Mouse (Mus musculus) heart, embryonic 16.5 days (tissue): Measurements from ENCODE around the gene Cxcl17. TPM values are rescaled to one million over a fixed set of nuclear protein-coding genes. Genes with fewer than 3 reads are reported as not detected.
A peak's percentile ranks its signal among the peaks of the same experiment; 100 is the strongest.

Source experiments
- ATAC-seq: fragments of 200-750 bp; cut with Nextera tagmentation; replicated peaks from 2 replicates; pipeline ENCODE4 v1.8.0; 2017; ENCODE audit warnings: moderate number of reproducible peaks; ENCODE audit not compliant: insufficient read depth, low FRiP score; ENCODE audit errors: extremely low read depth
- H3K27ac ChIP-seq: fragments of 300-500 bp; sonication (generic); 2 replicates; pipeline ENCODE4 v1.5.1; 2014; ENCODE audit warnings: mild to moderate bottlenecking, low read length, control low read depth, moderate library complexity
- H3K27me3 ChIP-seq: fragments of 300-500 bp; sonication (generic); 2 replicates; pipeline ENCODE4 v1.6.1; 2014; ENCODE audit warnings: low read length, mixed read lengths; ENCODE audit not compliant: control insufficient read depth, insufficient read depth
- H3K36me3 ChIP-seq: fragments of 300-500 bp; sonication (generic); 2 replicates; pipeline ENCODE4 v1.6.1; 2014; ENCODE audit not compliant: control insufficient read depth, insufficient read depth
- H3K4me1 ChIP-seq: fragments of 300-500 bp; sonication (generic); 2 replicates; pipeline ENCODE4 v1.6.1; 2014; ENCODE audit warnings: low read length, mixed read lengths; ENCODE audit not compliant: control insufficient read depth, insufficient read depth
- H3K4me2 ChIP-seq: fragments of 300-500 bp; sonication (generic); 2 replicates; pipeline ENCODE4 v1.6.1; 2014; ENCODE audit warnings: low read depth, mild to moderate bottlenecking, control low read depth, low read length
- H3K4me3 ChIP-seq: fragments of 300-500 bp; sonication (generic); 2 replicates; pipeline ENCODE4 v1.5.1; 2014; ENCODE audit warnings: mild to moderate bottlenecking, control low read depth, low read length
- H3K9ac ChIP-seq: fragments of 300-500 bp; sonication (generic); 2 replicates; pipeline ENCODE4 v1.6.1; 2014; ENCODE audit warnings: low read length, control low read depth
- H3K9me3 ChIP-seq: fragments of 300-500 bp; sonication (generic); replicated peaks from 2 replicates; pipeline ENCODE4 v1.6.1; 2016; ENCODE audit warnings: low read length; ENCODE audit not compliant: control insufficient read depth
- WGBS: fragments of 180-500 bp; shearing (Covaris S2); extraction: QIAGEN DNeasy Blood & Tissue Kit; methylation state at CpG from one replicate; pipeline ENCODE4 v1.1.7; 2014; 5-methylcytosine and 5-hydroxymethylcytosine counted together
- polyA plus RNA-seq: library from polyadenylated mRNA; unstranded; fragments of >200 nt; fragmentation: Nextera tagmentation; extraction: Ambion mirVana; gene quantifications from 2 replicates; pipeline ENCODE4 v1.2.1, GENCODE M21; 2015

Gene Cxcl17
- polyA plus RNA-seq, 1 experiment from 2014 or later: 0.38 TPM

DNA sequence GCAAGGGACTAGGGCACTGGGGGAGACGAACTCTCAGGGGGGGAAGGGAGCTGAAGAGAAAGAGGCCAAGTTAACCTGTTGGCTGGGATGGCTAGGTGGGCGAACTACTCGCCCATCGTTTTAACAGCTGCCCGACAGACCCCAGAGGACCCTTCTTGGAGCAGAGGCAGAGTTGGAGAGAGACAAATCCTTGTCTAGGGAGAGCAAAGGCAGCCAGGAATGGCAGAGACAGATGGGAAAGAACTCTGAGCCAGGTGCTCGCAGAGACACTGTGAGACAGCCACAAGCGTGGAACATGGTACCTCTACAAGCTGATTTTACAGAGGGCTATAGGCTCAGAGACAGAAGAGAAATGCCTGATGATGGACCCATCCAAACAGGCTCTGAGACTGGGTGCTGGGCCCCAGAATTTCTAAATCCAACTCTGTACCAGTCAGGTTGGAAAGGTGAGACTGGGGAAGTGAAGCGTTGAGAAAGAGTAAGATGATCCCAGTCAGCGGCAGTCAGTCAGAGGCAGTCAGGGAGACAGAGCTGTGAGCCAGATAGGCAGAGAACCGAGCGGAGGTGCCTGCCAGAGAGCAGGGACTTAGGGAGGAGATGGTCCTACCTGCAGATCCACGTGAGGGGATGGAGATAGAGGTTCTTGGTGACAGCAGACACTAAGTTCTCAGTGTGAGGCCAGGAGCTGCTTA, 43.5 kb downstream of the Cxcl17 start, which contains the start of gene Cnfn:
Gene Cnfn (minus strand): TSS at position 667 of the 692 bp plus-strand sequence.
- no peak for ATAC-seq
- peaks cover 44% of the 10 kb centered on the region for H3K27me3 ChIP-seq

DNA sequence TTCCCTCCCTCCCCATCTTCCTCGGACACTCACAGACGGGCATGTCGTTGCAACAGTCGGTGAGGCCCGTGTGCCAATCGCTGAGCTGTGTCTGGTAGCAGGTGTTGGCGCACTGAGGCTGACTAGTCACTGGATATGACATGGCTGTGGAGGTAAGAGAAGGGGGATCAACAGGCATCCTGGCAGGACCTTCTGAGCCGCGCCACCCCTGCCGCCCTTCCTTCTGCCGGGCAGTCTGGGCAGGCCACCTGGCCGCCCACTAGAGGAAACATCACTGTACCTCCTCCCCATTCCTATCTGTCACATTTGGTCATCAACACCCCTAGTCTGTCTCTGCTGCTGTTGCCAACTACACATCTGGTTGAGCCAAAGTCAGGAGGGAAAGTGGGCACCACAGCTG, 44.4 kb downstream of the Cxcl17 start:
- Histone ChIP-seq H3K9ac (no peak overlapping the region), H3K4me1 (0 out of 2 replicates have a peak, but pooled peaks cover 2% of the 10 kb centered on the region), H3K27me3 (peaks cover 44% of the 10 kb centered on the region), H3K36me3 (peaks cover 5% of the 10 kb centered on the region; the same call in 1 of the 2 replicates), H3K4me2 (no peak overlapping the region), H3K4me3 (no peak overlapping the region), H3K9me3 (no peaks in the 10 kb centered on the region), H3K27ac (no peak overlapping the region)
- no peak for ATAC-seq
- WGBS: 21% methylated on average over 12 of the region's 12 CpGs

More for the DNA sequence above, 43.5 kb downstream of the Cxcl17 start, which contains the start of gene Cnfn:
- no peak within 1 kb of the TSS for H3K4me3 ChIP-seq
- 48% methylated on average over 12 of the region's 12 CpGs for WGBS
- H3K27ac ChIP-seq: no peak within 1 kb of the TSS
- H3K9me3 ChIP-seq: no peaks in the 10 kb centered on the region
- 0 out of 2 replicates have a peak, but pooled peaks cover 2% of the 10 kb centered on the region for H3K4me1 ChIP-seq
- no peak within 1 kb of the TSS for H3K9ac ChIP-seq
- H3K4me2 ChIP-seq: no peak within 1 kb of the TSS
- H3K36me3 ChIP-seq: no peaks in the 10 kb centered on the region

DNA sequence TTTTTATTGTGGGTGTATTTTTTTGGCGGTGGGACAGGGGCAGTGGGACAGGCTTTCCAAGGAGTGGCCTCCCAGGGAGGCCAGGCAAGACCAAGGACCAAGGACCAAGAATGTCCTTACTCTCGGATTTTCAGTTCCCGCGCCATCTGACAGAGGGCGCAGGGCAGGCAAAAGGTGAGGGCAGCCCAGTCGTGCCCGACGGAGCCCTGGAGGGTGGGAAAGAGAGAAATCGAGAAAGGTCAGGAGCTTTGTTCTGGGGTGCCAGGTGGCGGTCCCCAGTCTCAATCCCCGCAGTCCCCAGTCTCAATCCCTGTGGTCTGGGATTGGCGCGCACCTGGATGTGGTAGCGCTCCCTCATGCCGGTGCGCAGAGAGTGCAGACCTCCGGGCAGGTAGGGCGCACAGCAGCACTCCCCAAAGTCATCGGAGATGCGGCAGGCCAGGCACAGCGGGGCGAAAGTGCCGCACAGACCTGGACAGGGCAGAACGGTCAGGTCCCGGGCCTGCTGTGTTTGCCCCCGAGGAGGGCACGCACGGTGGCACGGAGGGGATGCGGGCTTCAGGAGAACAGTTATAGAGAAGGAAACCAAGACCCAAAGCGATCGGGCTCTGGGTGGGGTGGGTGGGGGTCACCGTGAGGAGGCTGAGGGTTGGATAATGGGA, 44.9 kb downstream of the Cxcl17 start:
- peaks cover 44% of the 10 kb centered on the region for H3K27me3 ChIP-seq
- peak overlapping the region; percentile 41 for H3K4me2 ChIP-seq
- H3K36me3 ChIP-seq: peaks cover 6% of the 10 kb centered on the region; the same call in 1 of the 2 replicates
- peak overlapping the region; percentile 18 for H3K4me3 ChIP-seq
- 0 out of 2 replicates have a peak, but pooled peaks cover 2% of the 10 kb centered on the region for H3K4me1 ChIP-seq
- no peak overlapping the region for H3K27ac ChIP-seq
- ATAC-seq: no peak
- no peak overlapping the region for H3K9ac ChIP-seq
- WGBS: 2% methylated on average over 33 of the region's 33 CpGs
- no peaks in the 10 kb centered on the region for H3K9me3 ChIP-seq

DNA sequence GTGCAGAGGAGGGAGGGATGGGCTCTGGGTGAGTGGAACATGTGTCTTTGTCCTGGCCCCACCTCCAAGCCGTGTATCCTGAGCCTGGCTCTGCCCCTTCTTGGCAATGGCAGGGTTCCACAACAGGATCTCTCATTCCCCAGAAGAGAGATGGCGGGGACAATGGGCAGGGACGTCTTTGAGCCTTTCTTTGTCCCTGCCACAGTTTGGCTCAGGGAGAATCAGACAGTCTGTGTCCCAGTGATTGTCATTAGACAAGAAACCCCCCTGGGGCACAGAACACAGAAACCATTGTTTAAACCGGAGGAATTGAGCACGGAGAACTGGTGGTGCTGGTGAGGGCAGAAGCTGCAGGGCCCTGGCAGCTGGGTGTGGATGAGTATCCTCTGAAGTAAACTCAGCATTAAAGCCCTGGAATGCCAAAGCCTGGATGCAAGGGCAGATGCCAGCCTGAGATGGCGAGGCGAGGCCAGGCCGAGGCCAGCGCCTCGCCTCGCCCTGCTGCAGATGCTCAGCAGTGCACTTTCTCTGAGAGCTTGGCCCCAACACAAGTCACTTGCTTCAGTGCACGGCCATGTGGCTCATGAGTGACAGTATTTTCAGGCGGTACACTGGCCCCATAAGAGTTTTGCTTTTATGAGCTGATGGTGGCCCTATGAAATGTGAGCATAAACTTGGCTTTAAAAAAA, 46.6 kb downstream of the Cxcl17 start:
- Histone ChIP-seq H3K9me3 (no peaks in the 10 kb centered on the region), H3K4me1 (0 out of 2 replicates have a peak, but pooled peaks cover 2% of the 10 kb centered on the region), H3K4me3 (no peak overlapping the region), H3K27ac (no peak overlapping the region), H3K9ac (no peak overlapping the region; the same call in 1 of the 2 replicates), H3K27me3 (peaks cover 44% of the 10 kb centered on the region), H3K36me3 (peaks cover 8% of the 10 kb centered on the region), H3K4me2 (no peak overlapping the region)
- ATAC-seq: no peak
- WGBS: 55% methylated on average over 13 of the region's 13 CpGs

DNA sequence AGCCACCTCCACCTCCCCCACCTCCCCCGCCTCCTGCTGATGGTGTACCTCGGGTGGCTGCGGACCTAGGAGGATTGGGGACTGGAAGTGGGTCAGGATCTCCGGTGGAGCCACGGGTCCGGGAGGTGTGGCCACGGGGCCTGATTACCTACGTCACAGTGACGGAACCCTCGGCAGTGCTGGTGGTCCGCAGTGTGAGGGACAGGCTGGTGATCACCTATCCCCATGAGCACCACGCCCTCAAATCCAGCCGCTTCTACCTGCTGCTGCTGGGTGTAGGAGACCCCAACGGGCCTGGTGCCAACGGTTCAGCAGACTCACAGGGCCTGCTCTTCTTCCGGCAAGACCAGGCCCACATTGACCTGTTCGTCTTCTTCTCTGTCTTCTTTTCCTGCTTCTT, 49.1 kb downstream of the Cxcl17 start:
- Histone ChIP-seq H3K36me3 (peaks cover 11% of the 10 kb centered on the region), H3K4me1 (0 out of 2 replicates have a peak, but pooled peaks cover 2% of the 10 kb centered on the region), H3K27me3 (peaks cover 29% of the 10 kb centered on the region), H3K4me2 (no peak overlapping the region), H3K9ac (no peak overlapping the region), H3K9me3 (no peaks in the 10 kb centered on the region), H3K27ac (no peak overlapping the region), H3K4me3 (no peak overlapping the region)
- no peak for ATAC-seq
- 96% methylated on average over 17 of the region's 17 CpGs for WGBS

DNA sequence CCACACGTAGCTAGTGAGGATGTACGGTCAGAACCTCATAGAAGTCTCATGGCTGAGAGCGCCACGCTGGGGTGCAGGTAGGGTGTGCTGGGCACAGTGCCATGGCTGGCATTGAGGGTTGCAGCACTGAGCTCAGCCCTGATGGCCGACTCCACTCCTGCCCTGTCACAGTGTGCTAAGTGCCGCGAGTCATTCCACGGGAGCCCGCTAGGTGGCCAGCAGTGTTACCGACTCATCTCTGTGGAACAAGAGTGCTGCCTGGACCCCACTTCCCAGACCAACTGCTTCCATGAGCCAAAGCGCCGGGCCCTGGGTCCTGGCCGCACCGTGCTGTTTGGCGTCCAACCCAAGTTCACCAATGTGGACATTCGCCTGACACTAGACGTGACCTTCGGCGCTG, 49.5 kb downstream of the Cxcl17 start:
- no peak overlapping the region for H3K4me2 ChIP-seq
- no peak for ATAC-seq
- H3K4me1 ChIP-seq: peaks cover 5% of the 10 kb centered on the region; the same call in 1 of the 2 replicates
- H3K27me3 ChIP-seq: peaks cover 24% of the 10 kb centered on the region
- 87% methylated on average over 19 of the region's 19 CpGs for WGBS
- no peak overlapping the region for H3K4me3 ChIP-seq
- no peaks in the 10 kb centered on the region for H3K9me3 ChIP-seq
- H3K27ac ChIP-seq: no peak overlapping the region
- no peak overlapping the region for H3K9ac ChIP-seq
- H3K36me3 ChIP-seq: peaks cover 11% of the 10 kb centered on the region

DNA sequence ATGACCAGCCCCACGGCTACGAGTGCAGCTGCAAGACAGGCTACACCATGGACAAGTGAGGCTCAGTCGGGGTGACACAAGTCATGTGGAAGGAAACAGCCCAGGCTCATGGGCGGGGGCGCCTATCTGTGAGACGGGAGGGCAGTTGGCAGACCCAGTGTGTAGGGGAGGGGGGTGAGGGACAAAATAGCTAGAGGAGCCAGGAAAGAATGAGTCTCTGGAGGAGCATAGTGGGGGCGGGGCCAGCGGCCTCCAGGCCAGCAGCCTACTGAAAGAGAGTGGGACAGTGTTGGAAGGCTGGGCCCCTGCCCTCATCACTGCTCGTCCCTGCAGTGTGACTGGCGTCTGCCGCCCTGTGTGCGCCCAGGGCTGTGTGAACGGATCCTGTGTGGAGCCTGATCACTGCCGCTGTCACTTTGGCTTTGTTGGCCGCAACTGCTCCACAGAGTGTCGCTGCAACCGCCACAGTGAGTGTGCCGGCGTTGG, 53.9 kb downstream of the Cxcl17 start:
- Histone ChIP-seq H3K27ac (peak overlapping the region; percentile 35; the same call in 1 of the 2 replicates), H3K4me2 (no peak overlapping the region), H3K4me3 (no peak overlapping the region), H3K4me1 (peaks cover 3% of the 10 kb centered on the region; the same call in 1 of the 2 replicates), H3K36me3 (peaks cover 7% of the 10 kb centered on the region), H3K9ac (0 out of 2 replicates have a peak overlapping the region, but pooled peaks have one; percentile 6), H3K9me3 (no peaks in the 10 kb centered on the region), H3K27me3 (no peaks in the 10 kb centered on the region)
- ATAC-seq: peak; percentile 58
- WGBS: 66% methylated on average over 19 of the region's 19 CpGs
